Mouse (Mus musculus): ENCODE measurements around the gene 4933417A18Rik. TPM values are rescaled to one million over a fixed set of nuclear protein-coding genes. Genes with fewer than 3 reads are reported as not detected.
"Not testable (repeated sequence)": the region's sequence is repeated elsewhere in the genome, so short reads cannot be mapped to it uniquely, and the experiment has no call there.

The 4933417A18Rik gene
- polyA plus RNA-seq, 1 experiment = not detected

GRCm38 (mm10) chr13:34916520-34917167 lies 7.6 kb upstream of the 4933417A18Rik start:
- no peak for TF ChIP-seq POLR2A (IDR thresholded peaks at IDR 0.05; ENCODE audit: low read depth, low read length)
- TF ChIP-seq CTCF (conservative IDR thresholded peaks at IDR 0.05; ENCODE audit: insufficient read depth, insufficient read length, low read depth, low read length) = no peak
- H3K36me3 ChIP-seq (ENCODE audit: control insufficient read depth, insufficient read depth, low read length) = no peaks in the 10 kb centered on the region
- 15% methylated on average over 37 of the region's 37 CpGs for whole genome bisulfite sequencing
- H3K27me3 ChIP-seq (replicated peaks; ENCODE audit: control insufficient read depth, insufficient read depth, low read length) = no peaks in the 10 kb centered on the region
- H3K27ac ChIP-seq (ENCODE audit: insufficient read depth, low read depth, low read length) = no peak overlapping the region
- peak overlapping the region; percentile 50 for H3K4me3 ChIP-seq (ENCODE audit: insufficient read depth, low read depth, low read length)
- peak; percentile 32 for DNase-seq
- peaks cover 7% of the 10 kb centered on the region; the same call in 1 of the 2 replicates for H3K4me1 ChIP-seq (ENCODE audit: control insufficient read depth, insufficient read depth, low read length)

- H3K27ac ChIP-seq (ENCODE audit: insufficient read depth, low read depth, low read length) = no peak overlapping the region
- WGBS = 82% methylated on average over 10 of the region's 10 CpGs
- H3K4me1 ChIP-seq (ENCODE audit: control insufficient read depth, insufficient read depth, low read length) = no peaks in the 10 kb centered on the region
- TF ChIP-seq CTCF (conservative IDR thresholded peaks at IDR 0.05; ENCODE audit: insufficient read depth, insufficient read length, low read depth, low read length) = no peak
- no peak for TF ChIP-seq POLR2A (IDR thresholded peaks at IDR 0.05; ENCODE audit: low read depth, low read length)
- DNase-seq = no peak
- H3K4me3 ChIP-seq (ENCODE audit: insufficient read depth, low read depth, low read length) = no peak overlapping the region
- no peaks in the 10 kb centered on the region for H3K27me3 ChIP-seq (replicated peaks; ENCODE audit: control insufficient read depth, insufficient read depth, low read length)
- no peaks in the 10 kb centered on the region for H3K36me3 ChIP-seq (ENCODE audit: control insufficient read depth, insufficient read depth, low read length)
Measured at GRCm38 (mm10) chr13:34934931-34935644, 10.9 kb downstream of the 4933417A18Rik start.

GRCm38 (mm10) chr13:34942370-34942769 lies 18.2 kb downstream of the 4933417A18Rik start:
- Histone ChIP-seq H3K36me3 (ENCODE audit: control insufficient read depth, insufficient read depth, low read length) (no peaks in the 10 kb centered on the region), H3K4me3 (ENCODE audit: insufficient read depth, low read depth, low read length) (no peak overlapping the region), H3K27ac (ENCODE audit: insufficient read depth, low read depth, low read length) (no peak overlapping the region), H3K27me3 (replicated peaks; ENCODE audit: control insufficient read depth, insufficient read depth, low read length) (no peaks in the 10 kb centered on the region), H3K4me1 (ENCODE audit: control insufficient read depth, insufficient read depth, low read length) (no peaks in the 10 kb centered on the region)
- TF ChIP-seq POLR2A (IDR thresholded peaks at IDR 0.05; ENCODE audit: low read depth, low read length) (no peak), CTCF (conservative IDR thresholded peaks at IDR 0.05; ENCODE audit: insufficient read depth, insufficient read length, low read depth, low read length) (no peak)
- DNase-seq = no peak

GRCm38 (mm10) chr13:34951437-34951836 lies 27.2 kb downstream of the 4933417A18Rik start:
- H3K4me3 ChIP-seq (ENCODE audit: insufficient read depth, low read depth, low read length); H3K27ac ChIP-seq (ENCODE audit: insufficient read depth, low read depth, low read length); H3K4me1 ChIP-seq (ENCODE audit: control insufficient read depth, insufficient read depth, low read length); DNase-seq; H3K27me3 ChIP-seq (replicated peaks; ENCODE audit: control insufficient read depth, insufficient read depth, low read length); H3K36me3 ChIP-seq (ENCODE audit: control insufficient read depth, insufficient read depth, low read length): not testable (repeated sequence)
- WGBS = 93% methylated on average over 2 of the region's 2 CpGs

- TF ChIP-seq CTCF (conservative IDR thresholded peaks at IDR 0.05; ENCODE audit: insufficient read depth, insufficient read length, low read depth, low read length) (no peak), POLR2A (IDR thresholded peaks at IDR 0.05; ENCODE audit: low read depth, low read length) (no peak)
- 93% methylated on average over 4 of the region's 4 CpGs for WGBS
- no peak for DNase-seq
- Histone ChIP-seq H3K27me3 (replicated peaks; ENCODE audit: control insufficient read depth, insufficient read depth, low read length) (no peaks in the 10 kb centered on the region), H3K27ac (ENCODE audit: insufficient read depth, low read depth, low read length) (no peak overlapping the region), H3K36me3 (ENCODE audit: control insufficient read depth, insufficient read depth, low read length) (no peaks in the 10 kb centered on the region; the same call in 1 of the 2 replicates), H3K4me1 (ENCODE audit: control insufficient read depth, insufficient read depth, low read length) (peaks cover 2% of the 10 kb centered on the region; the same call in 1 of the 2 replicates), H3K4me3 (ENCODE audit: insufficient read depth, low read depth, low read length) (no peak overlapping the region)
Measured at GRCm38 (mm10) chr13:34956901-34957300, 32.7 kb downstream of the 4933417A18Rik start.

GRCm38 (mm10) chr13:34958158-34958557 lies 33.9 kb downstream of the 4933417A18Rik start:
- not testable (repeated sequence) for H3K4me1 ChIP-seq (ENCODE audit: control insufficient read depth, insufficient read depth, low read length); H3K27me3 ChIP-seq (replicated peaks; ENCODE audit: control insufficient read depth, insufficient read depth, low read length); H3K27ac ChIP-seq (ENCODE audit: insufficient read depth, low read depth, low read length); H3K36me3 ChIP-seq (ENCODE audit: control insufficient read depth, insufficient read depth, low read length); H3K4me3 ChIP-seq (ENCODE audit: insufficient read depth, low read depth, low read length)
- DNase-seq = peak; percentile 32
- WGBS = 54% methylated on average over 3 of the region's 3 CpGs

- Histone ChIP-seq H3K4me1 (ENCODE audit: control insufficient read depth, insufficient read depth, low read length) (peaks cover 7% of the 10 kb centered on the region; the same call in 1 of the 2 replicates), H3K27ac (ENCODE audit: insufficient read depth, low read depth, low read length) (peak overlapping the region; percentile 9; the same call in 1 of the 2 replicates), H3K36me3 (ENCODE audit: control insufficient read depth, insufficient read depth, low read length) (no peaks in the 10 kb centered on the region; the same call in 1 of the 2 replicates), H3K27me3 (replicated peaks; ENCODE audit: control insufficient read depth, insufficient read depth, low read length) (no peaks in the 10 kb centered on the region), H3K4me3 (ENCODE audit: insufficient read depth, low read depth, low read length) (no peak overlapping the region)
- WGBS = 73% methylated on average over 4 of the region's 4 CpGs
- peak; percentile 87 for DNase-seq
- TF ChIP-seq CTCF (conservative IDR thresholded peaks at IDR 0.05; ENCODE audit: insufficient read depth, insufficient read length, low read depth, low read length) = no peak
- no peak for TF ChIP-seq POLR2A (IDR thresholded peaks at IDR 0.05; ENCODE audit: low read depth, low read length)
Measured at GRCm38 (mm10) chr13:34960996-34961770, 37.0 kb downstream of the 4933417A18Rik start.

All from kidney, adult 2 months (tissue).